Mouse (Mus musculus) lung, adult 2 months (tissue): ENCODE measurements around the gene Zswim4. TPM values are rescaled to one million over a fixed set of nuclear protein-coding genes. Genes with fewer than 3 reads are reported as not detected.
A peak's percentile ranks its signal among the peaks of the same experiment; 100 is the strongest.

ENCODE experiments used
- DNase-seq: peaks from one replicate; pipeline ENCODE4 v3.0.0; 2022
- H3K4me1 ChIP-seq: fragments of 200-500 bp; 2 replicates; pipeline ENCODE4 v1.6.1; 2011; ENCODE audit warnings: low read length; ENCODE audit not compliant: control insufficient read depth, insufficient read depth
- H3K4me3 ChIP-seq: fragments of 200-500 bp; replicated peaks from 2 replicates; pipeline ENCODE3; 2011; ENCODE audit warnings: low read depth, mild to moderate bottlenecking, control low read depth, low read length; ENCODE audit errors: extremely low read depth
- CTCF ChIP-seq: fragments of 200-500 bp; IDR thresholded peaks from 2 replicates; pipeline ENCODE4 v1.5.1; 2011; ENCODE audit warnings: mild to moderate bottlenecking, low read length, control low read depth; ENCODE audit not compliant: insufficient read depth
- POLR2A ChIP-seq: fragments of 200-500 bp; IDR thresholded peaks from 2 replicates; pipeline ENCODE4 v1.6.1; 2011; ENCODE audit warnings: low read depth, mild to moderate bottlenecking, control low read depth, low read length, borderline replicate concordance; ENCODE audit errors: extremely low read depth
- WGBS: fragments of 180-500 bp; shearing (Covaris S2); methylation state at CpG from one replicate; pipeline ENCODE4 v1.1.7; 2018; 5-methylcytosine and 5-hydroxymethylcytosine counted together
- polyA plus RNA-seq: library from polyadenylated mRNA; depleted of rRNA; stranded (reverse); fragments of >200 nt; gene quantifications from 2 replicates; pipeline ENCODE4 v1.2.3, GENCODE M21; 2012

Zswim4 gene
- polyA plus RNA-seq, 1 experiment = 24.0 TPM

GRCm38 (mm10) chr8:84210167-84210791 is 26.6 kb downstream of the Zswim4 start:
- WGBS = 54% methylated on average over 34 of the region's 34 CpGs
- peak; percentile 79 for DNase-seq
- TF ChIP-seq POLR2A (peak; percentile 30; the same call in 1 of the 2 replicates), CTCF (peak; percentile 73)
- peaks cover 14% of the 10 kb centered on the region for H3K4me1 ChIP-seq
- no peak overlapping the region for H3K4me3 ChIP-seq

- no peak overlapping the region for H3K4me3 ChIP-seq
- no peak for DNase-seq
- peaks cover 16% of the 10 kb centered on the region for H3K4me1 ChIP-seq
- WGBS = 54% methylated on average over 17 of the region's 17 CpGs
- no peak for TF ChIP-seq CTCF
- 0 out of 2 replicates have a peak, but pooled peaks have one; percentile 5 for TF ChIP-seq POLR2A
Measured at GRCm38 (mm10) chr8:84208381-84209380, 28.2 kb downstream of the Zswim4 start.

- peaks cover 19% of the 10 kb centered on the region for H3K4me1 ChIP-seq
- no peak for DNase-seq
- no peak for TF ChIP-seq CTCF
- TF ChIP-seq POLR2A = no peak
- no peak overlapping the region for H3K4me3 ChIP-seq
- WGBS = 23% methylated on average over 7 of the region's 7 CpGs
Measured at GRCm38 (mm10) chr8:84207811-84208210, 29.0 kb downstream of the Zswim4 start.

GRCm38 (mm10) chr8:84206666-84207065 is 30.2 kb downstream of the Zswim4 start:
- no peak overlapping the region for H3K4me3 ChIP-seq
- no peak for TF ChIP-seq POLR2A
- no peak for TF ChIP-seq CTCF
- no peak for DNase-seq
- 89% methylated on average over 3 of the region's 3 CpGs for WGBS
- H3K4me1 ChIP-seq = peaks cover 19% of the 10 kb centered on the region

- DNase-seq = no peak
- Histone ChIP-seq H3K4me1 (peaks cover 21% of the 10 kb centered on the region), H3K4me3 (no peak overlapping the region)
- WGBS = 78% methylated on average over 5 of the region's 5 CpGs
- TF ChIP-seq POLR2A (no peak), CTCF (no peak)
Measured at GRCm38 (mm10) chr8:84205073-84205472, 31.8 kb downstream of the Zswim4 start.

GRCm38 (mm10) chr8:84203975-84204772 is 32.7 kb downstream of the Zswim4 start:
- TF ChIP-seq POLR2A = peak; percentile 78
- TF ChIP-seq CTCF = peak; percentile 27
- H3K4me3 ChIP-seq = peak overlapping the region; percentile 72
- peaks cover 23% of the 10 kb centered on the region for H3K4me1 ChIP-seq
- peak; percentile 75 for DNase-seq
- WGBS = 28% methylated on average over 13 of the region's 13 CpGs

GRCm38 (mm10) chr8:84202938-84203917 is 33.6 kb downstream of the Zswim4 start:
- DNase-seq = peak; percentile 84
- peak; percentile 86; the same call in 1 of the 2 replicates for TF ChIP-seq POLR2A
- no peak for TF ChIP-seq CTCF
- peaks cover 24% of the 10 kb centered on the region for H3K4me1 ChIP-seq
- peak overlapping the region; percentile 72 for H3K4me3 ChIP-seq
- WGBS = 3% methylated on average over 34 of the region's 34 CpGs

GRCm38 (mm10) chr8:84202466-84202865 is 34.4 kb downstream of the Zswim4 start:
- WGBS = 17% methylated on average over 9 of the region's 9 CpGs
- Histone ChIP-seq H3K4me1 (peaks cover 22% of the 10 kb centered on the region), H3K4me3 (peak overlapping the region; percentile 87)
- TF ChIP-seq CTCF (no peak), POLR2A (peak; percentile 68)
- DNase-seq = peak; percentile 71
